ENCODE assay signal across 8 mouse cellular contexts in the genomic region with DNA sequence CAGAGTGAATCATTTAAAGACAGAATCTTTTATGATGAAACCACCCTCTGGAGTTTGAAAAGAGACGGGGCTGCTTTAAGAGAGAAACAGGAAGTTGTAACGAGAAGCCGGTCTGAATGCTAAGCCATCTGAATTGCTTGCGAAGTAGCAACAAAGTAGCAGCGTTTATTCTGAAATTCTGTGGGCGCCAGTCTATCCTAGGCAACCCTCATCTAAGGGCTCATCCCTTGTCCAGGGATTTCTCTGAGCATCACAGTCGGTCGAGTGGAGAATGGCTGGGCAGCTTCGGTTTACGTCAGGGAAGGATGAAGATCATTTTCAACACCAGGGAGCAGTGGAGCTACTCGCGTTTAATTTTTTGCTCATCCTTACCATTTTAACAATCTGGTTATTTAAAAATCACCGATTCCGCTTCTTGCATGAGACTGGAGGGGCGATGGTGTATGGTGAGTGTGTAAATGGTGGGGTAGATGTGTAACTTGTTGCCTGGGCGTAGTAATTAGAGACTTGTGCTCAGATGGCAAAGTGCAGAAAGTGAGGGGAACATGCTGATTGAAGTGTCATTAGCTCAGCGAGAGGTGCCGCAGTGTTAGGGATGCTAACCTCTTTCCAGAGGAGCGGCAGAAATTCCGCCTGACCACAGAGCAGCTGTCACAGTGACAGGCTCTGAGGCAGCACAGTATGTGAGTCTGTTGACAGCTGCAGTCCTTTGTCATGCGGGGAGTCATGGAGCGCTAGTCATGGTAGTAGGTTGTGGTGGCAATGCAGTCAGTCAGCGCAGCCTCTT. TPM values are rescaled to one million over a fixed set of nuclear protein-coding genes. Genes with fewer than 3 reads are reported as not detected.
DNase-seq lines count a peak whose midpoint lies in the region; ATAC-seq and TF ChIP-seq lines count a peak whose summit lies in the region.

A gene (plus strand): TSS at position 119 of the 787 bp plus-strand sequence.

- WGBS in hindbrain, postnatal 0 days: under 1% methylated on average over 23 of the region's 23 CpGs

- peak within 1 kb of the TSS; percentile 57 for H3K4me3 ChIP-seq in hindbrain, postnatal 0 days (ENCODE audit: low read length)

- DNase-seq in heart, adult 18-20 months: peak; percentile 27 to 48
- no peak for DNase-seq in heart, postnatal 25 days (ENCODE audit: low spot score)
- DNase-seq in cerebellum, postnatal 14 days: peak; percentile 32 to 39
- DNase-seq in frontal cortex, postnatal 14 days (ENCODE audit: low spot score in 2 of 2): peak; percentile 39 to 40
- peak; percentile 70 for DNase-seq in hindbrain, postnatal 0 days (ENCODE audit: low spot score)
- peak; percentile 50 to 51 for DNase-seq in left cerebral cortex, postnatal 14 days (ENCODE audit: low spot score in 2 of 2)
- peak; percentile 18 for DNase-seq in right cerebral cortex, postnatal 4 days

- peak; percentile 89 for ATAC-seq in hindbrain, postnatal 0 days
- peak; percentile 62 for ATAC-seq in megakaryocyte progenitor cell, adult 5-6 weeks (replicated peaks; ENCODE audit: poor library complexity)

- intact Hi-C loops in heart, postnatal 25 days (cut with DNase I): no loop called here
- intact Hi-C loops in left cerebral cortex, postnatal 14 days (cut with DNase I): loop anchor here (5.0 kb wide), 1 partner anchor 52 kb away; no protein-coding TSS in a partner anchor

- peak within 1 kb of the TSS; percentile 53 for H3K9ac ChIP-seq in hindbrain, postnatal 0 days (replicated peaks; ENCODE audit: low read length)

- peak; percentile 19; the same call in 1 of the 2 replicates for TF ChIP-seq CTCF in hindbrain, postnatal 0 days (IDR thresholded peaks at IDR 0.05; ENCODE audit: low read depth)

- no peaks in the 10 kb centered on the region for H3K36me3 ChIP-seq in hindbrain, postnatal 0 days (ENCODE audit: insufficient read depth, low read length)

- no peaks in the 10 kb centered on the region for H3K9me3 ChIP-seq in hindbrain, postnatal 0 days (ENCODE audit: low read length)

- peak within 1 kb of the TSS; percentile 78 for H3K4me2 ChIP-seq in hindbrain, postnatal 0 days (ENCODE audit: low read depth, low read length)

- peak within 1 kb of the TSS; percentile 59 for H3K27ac ChIP-seq in hindbrain, postnatal 0 days

- H3K27me3 ChIP-seq in hindbrain, postnatal 0 days (ENCODE audit: insufficient read depth, low read length): no peaks in the 10 kb centered on the region

- 0 out of 2 replicates have a peak, but pooled peaks cover 2% of the 10 kb centered on the region for H3K4me1 ChIP-seq in hindbrain, postnatal 0 days (ENCODE audit: insufficient read depth, low read length)

RNA-seq across cellular contexts. Expression of the gene that starts here (rescaled TPM):
- total RNA-seq in heart, adult 18-20 months (2021): 1 to 10 TPM; 1.6 to 2.4 TPM
- 1 to 10 TPM; 2.2 to 2.6 TPM for total RNA-seq in heart, postnatal 25 days (2021)
- total RNA-seq in hindbrain, postnatal 0 days (2014; rRNA removed): 5.1 and 6.6 TPM in 2 replicates
- 5.8 and 6.1 TPM in 2 replicates for polyA plus RNA-seq in hindbrain, postnatal 0 days (2015; fragmentation: Nextera tagmentation; extraction: Ambion mirVana)
- 10 to 100 TPM; 14.8 to 16.1 TPM for total RNA-seq in left cerebral cortex, postnatal 14 days (2021)
- total RNA-seq in megakaryocyte progenitor cell, adult 5-6 weeks (2015): 7.2 and 8.5 TPM in 2 replicates
- 5.9 and 11.7 TPM in 2 replicates for total RNA-seq in megakaryocyte progenitor cell, adult 5-6 weeks (2017)
